Mouse (Mus musculus) cerebellum, adult 9-10 months (tissue): Measurements from ENCODE around the gene Rgs16.

Source experiments
- DNase-seq: peaks from one replicate; pipeline ENCODE4 v3.0.0; 2022

The Rgs16 gene

DNA sequence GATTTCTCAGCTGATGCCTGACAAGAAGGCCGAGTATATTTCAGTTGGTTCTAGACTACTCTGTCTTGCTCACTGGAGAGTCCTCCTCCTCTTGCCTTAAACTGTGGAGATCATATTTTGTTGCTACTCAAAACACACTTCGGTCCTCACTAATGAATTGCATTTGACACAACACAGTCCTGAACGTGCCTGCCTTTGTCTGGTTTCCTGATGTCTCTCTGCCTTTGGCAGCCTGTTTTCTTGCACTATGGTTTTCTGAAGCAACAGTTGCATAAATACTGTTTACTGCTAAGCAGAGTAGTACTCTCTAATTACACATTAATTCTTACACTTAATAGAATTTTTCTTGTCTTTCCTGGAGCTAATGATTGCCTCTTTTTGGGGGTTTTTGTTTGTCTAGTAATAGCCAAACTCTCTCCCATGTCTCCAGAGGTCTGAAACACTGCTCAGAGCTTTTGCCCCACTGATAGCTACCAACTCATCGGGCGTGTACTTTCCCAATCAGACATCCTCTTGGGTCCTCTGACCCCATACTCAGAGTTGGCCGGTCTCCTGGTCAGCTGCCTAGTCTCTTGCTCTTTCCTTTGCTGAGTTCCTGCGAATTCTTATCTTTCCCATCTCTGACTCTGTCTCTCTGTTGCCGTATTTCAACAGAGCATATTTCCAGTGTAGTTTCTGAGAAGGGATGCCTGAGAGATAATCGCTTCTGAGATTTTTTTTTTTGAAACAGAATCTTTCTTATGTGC is 18.4 kb upstream of the Rgs16 start:
- DNase-seq = no peak

DNA sequence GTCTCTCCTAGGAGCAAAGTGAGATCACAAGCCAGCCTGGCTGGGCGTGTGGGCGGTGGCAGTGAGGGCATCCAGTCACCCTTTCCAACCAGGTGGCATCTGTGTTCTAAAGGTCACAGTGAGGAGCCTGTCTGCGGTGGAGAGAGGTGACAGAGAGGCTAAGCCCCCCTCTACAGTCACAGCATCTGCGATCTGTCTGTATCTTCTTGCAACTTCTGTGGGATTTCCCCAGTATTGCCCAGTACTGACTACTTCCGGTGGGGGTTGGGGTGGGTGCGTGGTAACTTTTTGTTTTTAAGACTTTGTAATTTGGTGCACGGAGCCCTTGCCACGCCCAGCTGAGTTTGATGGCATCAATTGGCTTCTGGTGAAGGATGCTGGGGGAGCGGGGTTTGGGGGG is 16.7 kb upstream of the Rgs16 start:
- no peak for DNase-seq

DNA sequence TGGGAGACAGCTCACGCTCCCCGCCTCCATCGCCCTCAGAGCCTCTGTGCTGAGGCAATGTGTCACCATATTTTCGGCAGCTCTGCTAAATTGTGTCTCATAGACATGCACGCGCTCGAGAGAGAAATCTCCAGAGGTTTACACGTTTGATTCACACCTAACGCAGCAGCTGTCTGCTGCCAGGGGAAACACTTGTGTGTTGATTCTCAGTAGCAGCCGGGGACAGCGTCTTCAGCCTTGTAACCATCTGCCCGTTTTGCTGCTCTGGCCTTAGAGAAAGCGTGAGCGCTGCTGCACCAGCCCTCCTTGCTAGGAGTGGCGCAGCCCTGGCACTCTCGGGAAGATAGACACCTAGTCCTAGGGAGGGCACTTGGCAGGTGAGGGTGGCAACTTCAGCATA is 13.5 kb upstream of the Rgs16 start:
- DNase-seq = no peak

DNA sequence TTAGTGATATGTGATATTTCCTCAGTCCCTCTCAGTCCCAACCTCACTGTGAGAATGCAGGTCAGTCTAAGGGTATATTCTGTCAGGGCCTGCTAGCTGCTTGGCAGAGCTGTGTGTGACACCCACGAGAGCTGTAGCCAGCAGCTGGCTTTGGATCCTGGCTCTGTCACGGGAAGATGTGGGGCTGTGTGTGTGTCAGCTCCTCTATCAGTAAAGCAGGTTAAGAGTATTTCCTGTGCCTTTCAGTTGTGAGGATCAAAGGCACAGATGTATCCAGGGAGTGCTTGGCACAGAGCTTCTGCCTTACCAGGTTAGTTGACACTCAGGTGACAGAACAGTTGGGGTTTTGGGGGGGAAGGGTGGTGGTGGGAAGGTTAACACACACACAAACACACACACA is 10.3 kb upstream of the Rgs16 start:
- DNase-seq = no peak

DNA sequence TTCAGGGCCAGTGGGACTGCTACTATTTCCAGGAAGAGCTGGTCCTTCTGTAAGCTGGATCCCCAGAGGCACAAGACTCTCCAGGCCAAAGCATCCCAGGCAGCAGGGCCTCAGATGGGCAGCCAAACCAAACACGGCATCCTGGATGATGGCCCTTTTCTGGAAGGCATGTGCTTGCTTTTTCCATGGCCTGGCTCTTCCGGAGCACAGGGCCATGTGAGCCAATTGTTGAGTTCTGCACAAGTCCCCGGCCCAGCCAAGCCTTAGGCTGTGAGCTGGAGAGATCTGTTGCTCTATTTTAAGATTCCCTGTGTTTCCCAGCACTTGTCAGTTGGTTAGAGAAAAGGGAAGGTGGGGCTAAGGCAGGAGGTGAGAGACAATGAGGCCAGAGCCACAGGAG is 9.5 kb upstream of the Rgs16 start:
- DNase-seq = no peak

DNA sequence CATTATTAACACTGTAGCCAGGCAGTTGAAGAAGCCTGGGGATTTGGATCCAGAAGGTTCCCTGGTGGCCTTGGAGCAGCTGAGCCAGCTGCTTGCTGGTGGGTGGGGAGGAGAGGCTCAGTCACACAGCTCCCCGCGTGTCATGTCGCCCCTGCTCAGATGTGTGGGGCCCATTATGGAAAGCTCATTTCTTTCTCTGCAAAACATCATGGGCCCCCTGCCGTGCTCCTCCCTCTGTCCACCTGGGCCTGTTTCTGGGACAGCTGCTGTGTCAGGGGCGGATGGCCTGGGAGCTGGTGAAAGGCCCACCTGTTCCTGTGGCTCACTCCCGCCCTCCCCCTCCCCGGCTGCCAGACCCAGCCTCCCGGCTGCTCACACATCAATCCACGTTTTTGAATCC is 7.0 kb upstream of the Rgs16 start:
- no peak for DNase-seq

DNA sequence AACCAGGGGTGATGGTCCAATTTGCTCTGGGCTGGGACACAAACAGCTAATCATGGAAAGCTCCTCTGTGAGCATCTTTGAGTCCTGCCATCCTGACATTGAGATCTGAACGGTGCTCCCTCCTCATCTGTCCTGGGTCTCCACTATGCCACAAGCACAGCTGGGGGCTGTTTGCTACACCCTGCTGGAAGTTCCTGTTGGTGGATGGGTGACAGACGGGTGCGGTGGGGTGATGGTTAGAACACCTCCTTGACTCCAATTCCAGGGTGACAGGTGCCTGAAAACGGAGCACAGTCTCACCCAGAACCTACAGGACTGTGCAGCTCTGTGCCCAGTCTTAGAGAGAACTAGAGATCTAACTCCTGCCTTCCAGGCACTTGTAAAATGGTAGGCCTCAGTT is 5.3 kb upstream of the Rgs16 start:
- DNase-seq = no peak

DNA sequence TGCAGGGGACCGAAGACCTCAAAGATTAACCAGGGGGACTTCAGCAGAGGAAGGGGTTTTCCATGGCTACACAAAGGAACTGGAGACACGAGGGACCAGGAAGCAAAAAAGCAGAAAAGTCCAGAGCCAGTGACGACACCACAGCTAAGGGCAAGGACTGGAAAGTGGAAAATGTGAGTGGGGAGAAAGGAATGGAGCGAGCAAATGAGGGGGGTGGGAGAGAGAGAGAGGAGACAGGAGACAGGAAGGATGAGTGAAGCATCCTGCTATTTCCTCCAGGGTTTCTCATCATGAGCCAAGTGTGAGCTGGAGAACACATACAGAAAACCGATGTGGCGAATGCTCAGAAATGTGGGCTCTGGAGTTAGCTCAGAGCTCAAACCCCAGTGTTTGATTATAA is 4.1 kb upstream of the Rgs16 start:
- no peak for DNase-seq

DNA sequence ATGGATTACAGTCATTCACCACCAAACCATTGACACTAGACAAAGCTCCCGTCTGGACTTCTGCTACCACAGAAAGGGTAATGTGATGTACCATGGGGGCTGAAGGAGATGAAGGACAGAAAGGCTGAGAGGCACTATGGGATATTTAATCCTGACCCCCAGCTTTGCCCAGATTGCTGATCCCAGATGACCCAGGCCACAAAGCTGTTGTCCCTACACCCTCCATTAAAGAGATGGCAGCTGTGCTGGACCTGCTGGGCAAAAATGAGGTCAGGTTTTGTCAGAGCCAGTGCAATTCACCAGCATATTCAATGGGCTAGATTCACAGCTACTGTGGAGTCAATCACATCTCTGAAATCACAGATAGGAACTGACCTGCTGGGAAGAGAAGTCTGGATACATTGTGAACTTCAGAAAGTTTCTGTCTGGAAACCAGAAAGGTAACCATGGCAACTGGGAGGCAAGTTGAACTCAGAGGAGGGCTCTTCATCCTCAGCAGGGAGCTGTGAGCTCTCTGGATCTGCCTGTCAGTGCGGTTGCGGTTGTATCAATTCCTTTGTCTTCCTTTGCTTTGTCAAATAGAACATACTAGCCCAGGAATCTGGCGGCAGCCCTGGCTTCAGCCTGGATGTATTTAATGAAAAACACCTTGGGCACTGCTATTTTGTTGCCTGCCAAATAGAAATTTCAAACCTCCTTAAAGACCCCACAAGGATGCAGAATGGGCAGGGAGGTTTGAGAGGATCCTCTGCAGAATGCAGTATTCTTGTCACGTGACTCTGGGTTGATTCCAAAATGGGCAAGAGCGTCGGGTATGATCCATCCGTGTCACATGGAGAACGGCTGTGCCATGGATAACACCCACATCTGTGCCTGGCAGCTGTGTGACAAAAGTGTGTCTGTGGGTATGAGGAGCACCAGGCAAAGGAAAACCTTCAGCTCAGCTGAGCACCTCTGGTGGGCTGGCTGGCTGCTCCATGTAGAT is 2.8 kb upstream of the Rgs16 start:
- no peak for DNase-seq

DNA sequence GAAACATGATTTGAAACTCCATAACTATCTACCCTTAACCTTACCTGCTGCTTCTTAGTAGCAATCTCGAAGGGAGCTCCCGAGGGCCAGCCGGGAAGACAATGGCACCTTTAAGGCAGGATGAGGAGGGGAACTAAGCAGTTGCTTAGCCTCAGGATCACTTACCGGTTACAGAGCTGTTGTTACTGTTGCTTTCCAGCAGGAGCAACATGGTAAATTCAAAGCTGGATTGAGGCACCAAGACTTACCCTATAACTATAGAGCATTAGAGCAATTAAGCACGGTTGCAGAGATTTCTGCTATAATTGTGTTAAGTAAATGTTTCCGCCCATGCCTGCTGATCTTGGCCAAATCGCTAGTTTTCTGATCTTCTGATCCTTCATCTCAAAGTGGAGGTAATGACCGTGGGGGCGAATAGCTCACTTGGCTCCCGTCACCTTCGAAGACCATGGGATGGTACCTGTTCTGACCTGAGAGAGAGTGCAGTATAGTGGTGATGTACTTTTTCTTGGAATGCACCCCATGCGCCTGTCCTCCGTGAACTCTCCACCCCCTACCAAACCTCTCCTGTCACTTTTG is 623 bp upstream of the Rgs16 start:
- DNase-seq = no peak

DNA sequence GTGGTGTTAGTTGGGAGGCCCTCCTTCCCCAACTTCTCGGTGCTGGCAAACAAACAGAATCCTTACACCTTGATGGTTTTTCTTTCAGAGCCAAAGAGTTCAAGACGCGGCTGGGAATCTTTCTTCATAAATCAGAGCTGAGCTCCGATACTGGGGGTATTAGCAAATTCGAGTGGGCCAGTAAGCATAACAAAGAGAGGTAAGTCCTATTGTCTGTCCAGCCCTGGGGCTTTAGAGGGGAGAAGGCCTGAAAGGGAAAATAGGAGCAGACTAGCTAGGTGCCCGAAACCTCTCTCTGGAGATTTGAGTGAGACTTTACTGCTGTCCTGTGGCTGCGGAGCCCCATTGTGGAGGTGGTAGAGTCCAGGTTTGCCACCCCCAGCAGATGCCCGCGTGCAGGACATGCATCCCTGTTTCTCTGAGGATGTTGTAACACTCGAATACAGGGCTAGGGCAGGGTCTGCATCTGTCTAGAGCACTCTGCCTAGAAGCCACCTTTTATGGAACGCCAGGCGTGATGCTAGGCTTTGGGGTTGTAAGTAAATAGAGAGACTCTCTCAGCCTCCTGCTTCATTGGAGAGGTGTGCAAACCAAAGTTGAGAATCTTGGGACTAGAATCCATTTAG is 739 bp downstream of the Rgs16 start:
- DNase-seq = no peak

DNA sequence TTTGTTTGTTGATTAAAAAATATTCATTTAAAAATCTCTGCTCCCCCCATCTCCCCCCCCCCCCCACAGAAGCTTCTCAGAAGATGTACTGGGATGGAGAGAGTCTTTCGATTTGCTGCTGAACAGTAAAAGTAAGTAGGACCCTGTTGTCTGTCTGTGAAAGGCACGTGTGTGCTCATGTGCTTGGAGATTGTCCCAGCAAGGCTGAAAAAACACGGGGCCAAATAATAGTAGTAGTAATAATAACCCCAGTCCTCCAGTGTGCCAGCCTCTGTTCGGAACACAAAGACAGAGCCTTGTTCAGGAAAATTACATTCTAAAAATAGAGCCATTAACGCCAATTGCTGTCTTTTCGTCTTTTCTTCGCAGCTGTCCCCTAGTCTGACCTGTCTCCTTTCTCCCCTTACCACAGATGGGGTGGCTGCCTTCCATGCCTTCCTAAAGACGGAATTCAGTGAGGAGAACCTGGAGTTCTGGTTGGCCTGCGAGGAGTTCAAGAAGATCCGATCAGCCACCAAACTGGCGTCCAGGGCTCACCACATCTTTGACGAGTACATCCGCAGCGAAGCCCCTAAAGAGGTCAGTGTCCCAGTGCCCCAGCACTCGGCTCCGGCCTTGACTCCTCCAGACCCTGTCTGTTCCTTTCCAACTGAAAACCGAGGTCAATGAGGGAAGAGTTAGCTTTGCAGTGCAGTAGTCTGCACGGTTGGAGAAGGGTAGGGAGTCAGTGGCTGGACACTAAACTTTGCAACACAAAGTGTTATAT is 1.6 kb downstream of the Rgs16 start:
- DNase-seq = no peak

DNA sequence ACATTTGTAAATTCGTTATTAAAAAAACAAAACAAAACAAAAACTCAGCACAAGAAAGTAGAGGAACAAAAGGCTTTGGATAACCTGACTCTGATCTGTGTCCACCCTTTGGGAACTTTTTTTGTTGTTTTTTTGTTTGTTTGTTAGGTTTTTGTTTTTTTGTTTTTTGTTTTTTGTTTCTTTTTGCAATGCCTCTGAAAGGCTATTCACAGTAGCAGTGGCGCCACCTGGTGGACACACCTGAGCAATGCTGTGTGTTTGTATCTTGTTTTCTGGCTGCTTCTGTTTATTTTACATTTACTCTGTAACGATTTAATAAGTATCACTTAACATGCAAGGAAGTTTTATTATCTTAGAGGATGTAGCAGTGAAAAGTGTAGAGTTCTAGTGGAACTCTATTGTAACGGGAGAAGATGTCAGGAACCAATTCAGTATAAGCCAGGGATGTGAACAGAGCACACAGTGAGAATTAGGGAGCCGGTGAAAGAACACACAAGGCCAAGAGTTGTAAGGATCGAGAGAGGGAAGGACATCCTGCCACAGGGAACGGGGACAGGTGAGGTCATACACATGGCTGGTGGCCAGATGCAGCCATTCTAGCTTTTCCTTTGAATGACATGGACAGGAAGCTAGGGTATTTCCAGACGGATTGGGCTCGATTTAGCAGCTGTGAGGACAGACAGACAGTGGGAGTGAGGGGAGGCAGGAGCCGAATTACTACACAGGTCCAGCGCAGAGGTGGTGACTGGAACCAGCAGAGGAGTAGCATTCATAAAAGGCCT is 2.4 kb downstream of the Rgs16 start:
- peak; percentile 90 for DNase-seq

DNA sequence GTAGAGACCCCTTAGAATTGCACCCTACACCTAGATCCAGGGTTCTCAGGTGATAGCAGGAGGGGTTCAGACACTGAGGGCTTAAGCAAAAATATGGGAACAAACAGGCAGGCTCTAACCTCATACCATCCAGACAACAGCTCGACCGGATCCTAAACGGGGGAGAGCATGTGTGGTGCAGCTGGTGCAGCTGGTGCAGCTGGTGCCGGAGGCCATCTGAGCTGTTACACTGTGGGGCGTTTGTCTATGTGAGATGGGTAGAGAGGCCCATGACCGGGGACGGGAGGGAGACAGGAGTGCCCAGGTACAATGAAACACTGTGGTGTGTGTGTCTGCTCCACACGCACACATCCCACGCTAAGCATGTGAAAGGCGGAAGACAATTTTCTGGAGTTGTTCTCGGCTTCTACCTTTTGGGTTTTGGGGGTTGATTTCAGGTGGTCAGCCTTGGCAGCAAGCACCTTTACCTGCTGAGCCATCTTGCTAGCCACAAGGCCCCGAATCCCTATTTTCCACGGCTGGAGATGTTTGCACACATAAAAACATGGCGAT is 6.0 kb downstream of the Rgs16 start:
- DNase-seq = no peak

DNA sequence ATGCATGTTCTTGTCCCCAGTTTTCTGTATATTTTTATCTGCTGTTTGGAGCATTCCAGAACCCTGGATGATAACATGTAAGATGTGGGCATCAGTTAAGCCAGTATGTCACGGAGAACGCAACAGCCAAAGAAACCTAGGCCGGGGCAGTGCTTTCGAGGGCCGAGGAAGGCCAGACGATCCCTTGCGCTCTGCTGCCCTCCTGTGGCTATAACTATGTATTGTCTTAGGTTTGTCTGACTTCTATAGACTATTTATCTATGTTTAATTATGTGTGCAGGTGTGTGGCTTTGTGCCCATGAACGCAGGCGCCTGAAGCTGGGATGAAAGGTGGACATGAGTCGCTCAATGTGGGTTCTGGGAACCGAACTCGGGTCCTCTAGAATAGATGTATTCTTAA is 6.6 kb downstream of the Rgs16 start:
- DNase-seq = peak; percentile 79

DNA sequence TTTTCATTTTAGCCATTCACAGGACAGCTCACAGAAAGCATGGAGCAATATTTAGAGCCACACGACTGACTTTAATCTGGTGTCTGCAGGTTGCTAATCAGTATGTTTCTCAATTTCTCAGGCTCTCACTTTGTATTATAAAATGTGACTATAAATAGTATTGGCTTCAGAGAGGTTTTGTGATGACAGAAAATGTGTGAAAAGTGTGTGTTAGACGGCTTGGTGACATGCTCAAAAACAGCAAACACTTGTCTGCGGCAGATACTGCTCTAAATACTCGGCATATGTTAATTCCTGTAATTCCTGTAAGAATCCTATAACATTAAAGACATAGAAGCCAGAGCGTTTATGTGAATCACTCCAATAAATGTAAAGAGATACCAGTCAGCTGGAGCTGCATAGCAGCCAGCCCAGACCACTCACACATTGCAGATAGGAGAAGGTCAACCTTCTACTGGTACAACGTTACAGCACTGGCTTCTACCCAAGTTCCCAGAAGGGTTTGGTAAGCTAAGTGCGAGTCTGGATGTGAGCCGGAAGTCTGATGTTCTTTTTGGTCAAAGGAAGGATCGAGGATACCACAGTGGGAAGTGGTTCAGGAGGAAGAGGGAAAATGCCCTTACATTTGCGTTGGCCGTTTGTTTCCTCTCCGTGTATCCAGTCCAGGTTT is 7.8 kb downstream of the Rgs16 start:
- no peak for DNase-seq

DNA sequence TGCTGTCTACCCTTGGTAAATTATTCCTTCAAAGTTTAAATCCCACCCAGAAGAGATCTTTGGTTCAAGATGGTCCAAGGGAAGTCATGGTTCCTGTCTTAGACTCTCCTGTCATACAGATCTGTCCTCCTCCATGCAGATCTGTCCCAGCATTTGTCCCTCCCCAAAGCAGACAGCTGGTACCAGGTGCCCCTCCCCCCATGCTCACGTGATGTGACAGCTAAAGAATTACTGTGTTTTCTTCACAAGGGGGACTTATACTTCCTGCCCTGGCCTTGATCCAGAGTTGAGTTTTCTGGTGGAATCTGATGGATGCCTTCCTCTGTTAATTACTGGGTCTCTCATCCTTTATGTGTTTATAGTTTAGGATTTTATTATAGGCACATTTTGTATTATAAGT is 8.4 kb downstream of the Rgs16 start:
- no peak for DNase-seq

DNA sequence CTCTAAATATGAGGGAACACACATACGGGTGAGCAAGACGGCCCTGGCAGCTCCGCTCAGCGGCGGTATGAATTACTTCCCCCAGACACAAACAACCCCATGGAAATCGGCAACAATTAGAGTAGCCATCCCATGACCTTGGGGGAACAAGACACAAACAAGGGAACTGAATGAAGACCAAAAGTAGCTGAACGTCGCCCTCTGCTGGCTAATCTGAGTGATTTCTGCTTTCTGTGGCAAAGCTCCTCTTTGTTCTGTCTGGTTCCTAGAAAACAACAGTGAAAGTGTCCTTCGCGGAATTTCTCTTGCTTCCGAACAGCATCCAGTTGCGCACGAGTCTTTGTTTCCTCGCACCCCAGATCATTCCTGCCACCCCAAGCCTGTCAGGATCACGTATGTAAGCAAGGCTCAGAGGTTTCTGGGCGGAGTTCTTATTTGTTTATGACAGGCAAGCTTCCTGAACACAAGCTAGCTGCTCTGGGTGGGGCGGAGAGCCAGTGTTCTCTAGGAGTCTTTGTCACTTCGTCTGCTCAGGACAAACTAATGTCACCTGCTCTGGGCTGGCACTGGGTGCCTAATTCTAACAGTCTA is 9.2 kb downstream of the Rgs16 start, which contains the start of gene Rnasel:
TSS of gene Rnasel (plus strand) at position 216 of the 591 bp plus-strand sequence.
- peak; percentile 55 for DNase-seq

DNA sequence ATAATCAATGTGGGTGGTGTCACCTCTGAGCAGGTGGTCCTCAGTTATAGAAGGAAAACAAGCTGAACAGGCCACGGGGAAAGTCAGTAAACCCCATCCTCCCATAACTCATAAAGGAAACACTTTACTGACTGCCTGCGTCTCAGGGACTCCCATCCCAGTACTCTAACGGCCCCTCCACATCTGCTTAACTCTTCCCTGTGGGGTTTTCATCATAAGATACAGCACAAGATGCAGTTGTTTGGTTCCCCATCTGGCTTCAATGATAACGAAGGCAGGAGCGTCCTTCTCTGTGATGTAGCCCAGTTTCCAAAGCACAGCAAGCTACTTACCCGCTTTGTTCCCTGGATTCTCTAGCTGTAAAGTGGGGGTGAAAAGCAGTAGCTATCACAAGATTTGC is 9.9 kb downstream of the Rgs16 start:
- no peak for DNase-seq

DNA sequence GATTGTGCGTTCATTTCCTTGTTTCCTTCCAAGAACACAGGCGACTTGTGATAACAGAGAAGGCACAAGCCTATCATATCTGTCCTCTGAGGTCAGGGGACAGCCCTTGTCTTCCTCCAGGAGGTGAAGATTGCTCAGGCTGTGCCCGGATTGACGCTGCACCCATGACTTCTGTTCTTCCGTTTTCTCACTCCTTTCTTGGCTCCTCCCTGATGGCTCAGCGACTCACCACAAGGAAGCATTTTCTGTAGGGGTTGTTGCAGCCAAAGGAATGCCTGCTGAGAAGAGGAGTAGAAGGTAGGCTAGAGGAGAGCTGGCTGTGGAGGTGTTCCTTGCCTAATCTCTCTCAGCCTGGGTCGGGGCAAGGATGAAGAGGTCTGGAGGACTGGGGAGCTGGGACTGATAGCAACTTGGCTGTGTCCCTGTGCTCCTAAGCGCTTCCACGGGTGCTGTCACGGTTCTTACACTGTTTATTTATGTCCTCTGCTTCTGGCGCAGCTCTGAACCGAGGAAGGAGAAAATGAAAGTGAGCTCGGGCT is 11.7 kb downstream of the Rgs16 start:
- DNase-seq = no peak
